Mouse (Mus musculus): Measurements from ENCODE around the gene Hif3a.

DNA sequence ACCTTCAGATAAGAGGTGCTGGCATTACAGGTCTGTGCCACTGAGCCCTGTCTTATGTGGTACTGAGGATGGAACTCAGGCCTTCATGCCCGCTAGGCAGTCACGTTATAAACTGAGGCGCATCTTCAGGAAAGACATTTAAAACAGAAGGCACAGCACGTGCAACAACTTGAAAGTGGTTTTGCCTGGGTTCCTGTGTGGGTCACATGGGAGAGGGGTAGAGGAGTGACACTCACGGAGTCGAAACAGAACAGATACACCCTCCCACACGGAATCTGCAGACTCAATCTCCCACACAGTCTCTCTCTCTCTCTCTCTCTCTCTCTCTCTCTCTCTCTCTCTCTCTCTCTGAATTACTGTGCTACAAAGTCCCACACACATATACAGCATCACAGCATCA, 32.0 kb downstream of the Hif3a start:
- TF ChIP-seq CTCF (IDR thresholded peaks at IDR 0.05; ENCODE audit: extremely low read depth, insufficient read length, insufficient replicate concordance, low read depth, low read length) (no peak), POLR2A (IDR thresholded peaks at IDR 0.05; ENCODE audit: low read depth, low read length) (no peak)

All from small intestine, adult 2 months (tissue).